Mouse (Mus musculus) urinary bladder, postnatal 0 days (tissue): ENCODE measurements around the gene Ddx56. TPM values are rescaled to one million over a fixed set of nuclear protein-coding genes. Genes with fewer than 3 reads are reported as not detected.

Source experiments
- polyA plus RNA-seq: library from polyadenylated mRNA; unstranded; fragments of >200 nt; fragmentation: Nextera tagmentation; extraction: Ambion mirVana; gene quantifications from 2 replicates; pipeline ENCODE4 v1.2.1, GENCODE M21; 2015

The Ddx56 gene
- 49.8 and 50.4 TPM in 2 replicates for polyA plus RNA-seq

DNA sequence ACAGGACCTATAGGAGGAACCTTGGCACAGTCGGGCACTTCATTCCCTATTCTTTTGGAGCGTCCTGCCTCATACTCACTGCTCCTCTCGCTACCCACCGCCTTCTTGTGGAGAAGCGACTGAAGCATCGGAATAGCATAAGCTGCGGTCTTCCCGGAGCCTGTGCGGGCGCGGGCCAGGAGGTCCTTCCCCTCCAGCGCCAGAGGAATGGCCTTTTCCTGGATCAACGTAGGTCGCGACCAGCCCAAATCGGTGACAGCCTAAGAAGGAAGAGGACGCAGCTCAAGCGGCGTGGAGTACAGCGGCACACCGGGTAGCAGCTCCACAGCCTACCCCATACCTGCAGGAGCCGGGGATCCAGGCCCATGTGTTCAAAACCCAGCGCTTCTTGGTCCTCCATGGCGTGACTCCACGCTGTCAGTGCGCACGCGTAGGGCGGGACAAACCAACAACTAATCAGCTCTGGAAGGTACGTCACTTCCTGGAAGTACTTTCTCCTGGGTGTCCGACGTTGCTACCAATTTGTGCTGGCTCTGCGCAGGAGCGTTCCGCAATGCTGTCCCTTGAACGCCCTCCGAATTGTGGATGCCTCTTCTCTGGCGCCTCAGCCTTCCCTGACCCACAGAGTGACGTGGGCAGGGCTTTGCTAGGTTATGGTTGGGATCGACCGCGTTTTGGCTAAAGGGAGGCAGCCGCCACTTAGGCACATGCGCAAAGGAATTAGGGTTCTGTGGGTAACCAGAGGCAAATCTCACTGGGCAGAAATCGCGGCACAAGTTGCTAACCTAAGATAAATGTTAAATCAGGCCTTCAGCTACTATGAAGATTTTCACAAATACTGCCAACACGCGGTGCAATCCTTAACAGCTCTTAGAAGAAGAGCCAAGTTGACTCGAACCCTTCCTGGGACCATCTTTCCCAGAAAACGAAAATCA, at the start of gene Ddx56:
Gene Ddx56 (minus strand): TSS at position 453 of the 935 bp plus-strand sequence.

DNA sequence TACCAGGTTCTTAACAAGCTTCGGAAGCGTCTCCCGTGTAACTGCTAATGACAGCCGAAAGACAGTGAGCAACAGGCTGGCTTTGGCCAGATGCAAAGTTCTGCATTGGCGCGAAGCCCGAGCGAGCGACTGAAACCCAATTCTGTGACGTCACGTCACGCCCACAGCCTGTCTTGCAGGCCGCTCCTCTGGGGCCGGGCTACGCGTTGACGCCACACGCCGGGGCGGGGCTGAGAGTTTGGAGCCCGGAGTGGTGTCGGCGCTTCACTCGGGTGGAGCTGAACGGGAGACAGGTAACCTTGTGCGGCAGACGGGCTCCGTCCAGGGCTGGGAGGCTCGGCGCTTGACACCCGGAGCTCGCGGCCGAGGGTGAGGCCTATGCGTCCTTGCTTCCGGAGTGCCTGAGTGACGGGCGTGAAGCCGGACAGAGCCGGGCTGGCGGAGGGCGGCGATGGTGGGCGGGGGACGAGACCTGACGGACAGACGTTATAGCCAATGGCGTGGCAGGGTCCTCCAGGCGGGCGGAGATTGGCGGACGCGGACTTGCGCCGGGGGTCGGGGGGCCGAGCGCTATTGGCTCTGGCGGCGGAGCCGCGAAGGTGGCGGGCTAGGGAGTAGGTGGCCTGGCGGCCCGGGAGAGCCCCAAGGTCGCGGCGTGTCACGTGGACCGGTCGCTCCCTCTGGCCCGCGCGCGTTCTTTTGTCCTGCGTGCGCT, 24.0 kb upstream of the Ddx56 start, which contains the start of gene Ogdh:
Gene Ogdh (plus strand): TSS at position 233 of the 715 bp plus-strand sequence.

DNA sequence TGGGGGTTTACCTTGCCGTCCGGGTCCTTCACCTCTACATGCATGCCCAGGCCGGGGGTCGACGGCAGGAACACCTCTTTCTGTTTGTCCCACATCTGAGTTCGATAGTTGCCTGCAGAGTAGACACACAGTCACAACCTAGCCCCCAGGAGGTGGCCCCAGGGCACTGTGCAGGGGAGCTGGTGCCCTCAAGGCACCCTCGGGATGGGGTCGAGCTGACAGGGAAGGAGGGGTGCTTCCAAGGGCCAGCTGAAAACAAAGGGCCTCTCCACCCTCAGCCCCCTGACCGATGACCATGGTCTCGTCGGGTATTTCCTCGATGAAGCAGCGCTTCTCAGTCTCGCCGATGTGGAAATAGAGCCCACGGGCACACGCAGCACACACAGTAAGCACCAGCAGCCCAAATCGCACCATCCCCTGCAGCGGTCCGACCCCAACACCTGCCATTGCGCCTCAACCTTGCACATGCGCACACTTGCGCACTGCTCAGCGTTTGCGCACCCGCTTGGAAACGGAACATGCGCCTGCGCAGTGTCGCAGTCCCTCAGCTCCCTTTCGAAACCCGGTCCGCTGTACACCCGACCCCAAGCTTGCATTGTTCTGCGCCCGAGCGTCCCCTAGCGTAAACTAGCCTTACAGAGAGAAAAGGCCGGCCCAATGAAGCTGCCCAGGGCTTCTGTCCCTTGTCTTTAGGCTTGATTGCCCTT, 7.0 kb upstream of the Ddx56 start, which contains the start of gene Tmed4:
Gene Tmed4 (minus strand): TSS at position 484 of the 707 bp plus-strand sequence.

DNA sequence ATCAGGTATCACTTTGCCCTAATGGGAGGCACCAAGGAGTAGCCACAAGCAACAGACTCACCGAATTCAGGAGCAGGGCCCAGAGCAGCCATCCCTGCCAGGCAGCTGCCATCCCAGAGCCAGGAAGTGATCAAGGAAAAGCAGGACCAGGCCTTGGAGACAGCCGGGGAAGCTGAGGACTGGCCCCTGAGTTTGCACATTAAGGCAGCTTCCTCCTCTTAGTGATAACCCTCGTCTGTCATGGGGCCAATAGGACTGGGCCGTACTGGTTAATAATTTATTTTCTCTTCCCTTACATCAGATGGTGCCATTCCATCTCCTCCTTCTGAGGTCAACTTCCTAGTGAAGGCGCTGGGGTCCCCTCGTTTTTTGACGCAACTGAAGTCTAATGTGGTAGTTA, 37.6 kb downstream of the Ddx56 start, which contains the start of gene Npc1l1:
Gene Npc1l1 (minus strand): TSS at position 132 of the 400 bp plus-strand sequence.

Other genes with a start within 250 kb of the Ddx56 start
- 1.1 and 1.2 TPM in 2 replicates for gene Camk2b, start 201.4 kb downstream of the Ddx56 start, polyA plus RNA-seq
- 0.11 and 0.40 TPM in 2 replicates for gene A730071L15Rik, start 67.7 kb downstream of the Ddx56 start, polyA plus RNA-seq
- 29.0 and 29.7 TPM in 2 replicates for gene Nudcd3, start 67.4 kb downstream of the Ddx56 start, polyA plus RNA-seq
- not detected in 2 replicates for gene Npc1l1, start 37.6 kb downstream of the Ddx56 start, polyA plus RNA-seq
- gene Tmed4, start 7.1 kb upstream of the Ddx56 start, polyA plus RNA-seq, result 60.3 and 62.7 TPM in 2 replicates
- gene Ogdh, start 23.9 kb upstream of the Ddx56 start, polyA plus RNA-seq, result 79.5 and 88.6 TPM in 2 replicates
- gene Zmiz2, start 121.3 kb upstream of the Ddx56 start, polyA plus RNA-seq, result 5.5 and 6.1 TPM in 2 replicates
- 4,730 and 5,487 TPM in 2 replicates for gene Ppia, start 147.7 kb upstream of the Ddx56 start, polyA plus RNA-seq
- 150 and 156 TPM in 2 replicates for gene H2afv, start 176.7 kb upstream of the Ddx56 start, polyA plus RNA-seq
- gene Purb, start 208.1 kb upstream of the Ddx56 start, polyA plus RNA-seq, result 21.8 and 26.4 TPM in 2 replicates